Mouse (Mus musculus) v-Abl transformed pro-B cells (cell line): ENCODE measurements around the gene Asb14.
"Not testable (repeated sequence)": the region's sequence is repeated elsewhere in the genome, so short reads cannot be mapped to it uniquely, and the experiment has no call there.

Source experiments
- in situ Hi-C, 2 experiments: fragments of 400-800 bp; cut with MboI; formaldehyde crosslinking; loops; one replicate each; pipeline ENCODE4 v1.15.1; 2025; ENCODE audit not compliant: unreplicated experiment in 2 of 2

Asb14 gene

GRCm38 (mm10) chr14:26956139-26956538, 61.8 kb downstream of the Asb14 start:
- in situ Hi-C loops = not testable (repeated sequence)

- in situ Hi-C loops = no loop called here
Measured at GRCm38 (mm10) chr14:26960518-26960917, 66.2 kb downstream of the Asb14 start.
